Mouse (Mus musculus) midbrain, postnatal 0 days (tissue): ENCODE measurements at regions not wholly inside any gene's neighbourhood (a gene's known extent, or its start where the extent isn't known, plus 50 kb on each side); places are given as distances from the start of the nearest gene placed in this dataset.
A peak's percentile ranks its signal among the peaks of the same experiment; 100 is the strongest.

ENCODE experiments used
- ATAC-seq: fragments of 200-750 bp; cut with Nextera tagmentation; 2 replicates; pipeline ENCODE4 v1.8.0; 2017; ENCODE audit warnings: moderate number of reproducible peaks, mild to moderate bottlenecking, moderate TSS enrichment, moderate library complexity; ENCODE audit not compliant: low FRiP score
- DNase-seq: peaks from one replicate; pipeline ENCODE4 v3.0.0-alpha.2; 2015; ENCODE audit warnings: low spot score
- H3K27ac ChIP-seq: fragments of 300-500 bp; sonication (generic); 2 replicates; pipeline ENCODE4 v1.5.1; 2014; ENCODE audit warnings: low read depth, mild to moderate bottlenecking, low read length, mixed read lengths
- H3K27me3 ChIP-seq: fragments of 300-500 bp; sonication (generic); 2 replicates; pipeline ENCODE4 v1.6.1; 2014; ENCODE audit warnings: low read length, control low read depth, mixed read lengths; ENCODE audit not compliant: insufficient read depth
- H3K36me3 ChIP-seq: fragments of 300-500 bp; sonication (generic); 2 replicates; pipeline ENCODE4 v1.6.1; 2014; ENCODE audit warnings: low read length, control low read depth, mixed read lengths; ENCODE audit not compliant: insufficient read depth
- H3K4me1 ChIP-seq: fragments of 300-500 bp; sonication (generic); 2 replicates; pipeline ENCODE4 v1.6.1; 2014; ENCODE audit warnings: mild to moderate bottlenecking, control low read depth, antibody characterized with exemption, low read length, mixed read lengths; ENCODE audit not compliant: insufficient read depth
- H3K4me2 ChIP-seq: fragments of 300-500 bp; sonication (generic); 2 replicates; pipeline ENCODE4 v1.6.1; 2014; ENCODE audit warnings: low read depth, mild to moderate bottlenecking, low read length, mixed read lengths; ENCODE audit not compliant: poor library complexity, severe bottlenecking
- H3K4me3 ChIP-seq: fragments of 300-500 bp; sonication (generic); 2 replicates; pipeline ENCODE4 v1.5.1; 2014; ENCODE audit warnings: low read depth, mild to moderate bottlenecking, low read length, moderate library complexity
- H3K9ac ChIP-seq: fragments of 300-500 bp; sonication (generic); replicated peaks from 2 replicates; pipeline ENCODE4 v1.6.1; 2014; ENCODE audit warnings: mild to moderate bottlenecking, low read length, moderate library complexity, mixed read lengths; ENCODE audit not compliant: poor library complexity, severe bottlenecking
- H3K9me3 ChIP-seq: fragments of 300-500 bp; sonication (generic); 2 replicates; pipeline ENCODE4 v1.6.1; 2016; ENCODE audit warnings: low read length, control low read depth
- CTCF ChIP-seq: IDR thresholded peaks from 2 replicates; pipeline ENCODE4 v1.5.1; 2016; ENCODE audit warnings: antibody characterized with exemption, mild to moderate bottlenecking
- WGBS: fragments of 180-500 bp; shearing (Covaris S2); extraction: QIAGEN DNeasy Blood & Tissue Kit; methylation state at CpG from one replicate; pipeline ENCODE4 v1.1.7; 2014; 5-methylcytosine and 5-hydroxymethylcytosine counted together

GRCm38 (mm10) chrX:162278834-162279708 is 119.5 kb upstream of the Nhs start:
- no peak overlapping the region for H3K9ac ChIP-seq
- no peak for ATAC-seq
- WGBS: 52% methylated on average over 14 of the region's 14 CpGs
- no peak overlapping the region for H3K27ac ChIP-seq
- H3K4me3 ChIP-seq: no peak overlapping the region
- peak; percentile 71 for DNase-seq
- H3K36me3 ChIP-seq: no peaks in the 10 kb centered on the region
- no peaks in the 10 kb centered on the region for H3K27me3 ChIP-seq
- H3K4me2 ChIP-seq: no peak overlapping the region
- H3K4me1 ChIP-seq: no peaks in the 10 kb centered on the region
- H3K9me3 ChIP-seq: no peaks in the 10 kb centered on the region
- TF ChIP-seq CTCF: peak; percentile 82

DNA sequence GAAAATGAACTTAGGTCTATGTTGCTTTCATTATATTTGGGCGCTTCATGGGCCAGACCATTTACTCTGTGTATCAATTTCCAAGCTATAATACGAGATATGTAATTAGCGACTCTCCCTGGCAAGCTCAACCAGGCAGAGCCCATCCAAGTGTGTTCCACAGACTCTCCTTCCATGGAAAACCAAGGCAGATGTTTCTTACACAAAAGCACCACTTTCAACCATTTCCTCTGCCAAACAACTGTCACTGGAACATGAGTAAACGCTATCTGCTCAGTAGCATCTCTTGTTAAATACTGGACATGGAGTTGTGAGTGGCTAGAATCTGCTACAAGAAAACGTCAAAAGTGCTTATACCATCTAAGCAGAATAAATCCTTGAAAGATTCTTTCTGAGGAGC is 115.1 kb upstream of the Nhs start:
- Histone ChIP-seq H3K9ac (no peak overlapping the region), H3K27ac (no peak overlapping the region), H3K4me2 (no peak overlapping the region), H3K27me3 (no peaks in the 10 kb centered on the region), H3K36me3 (no peaks in the 10 kb centered on the region), H3K4me3 (no peak overlapping the region), H3K4me1 (no peaks in the 10 kb centered on the region), H3K9me3 (no peaks in the 10 kb centered on the region)
- ATAC-seq: no peak
- TF ChIP-seq CTCF: no peak
- 81% methylated on average over 5 of the region's 5 CpGs for WGBS
- DNase-seq: no peak

DNA sequence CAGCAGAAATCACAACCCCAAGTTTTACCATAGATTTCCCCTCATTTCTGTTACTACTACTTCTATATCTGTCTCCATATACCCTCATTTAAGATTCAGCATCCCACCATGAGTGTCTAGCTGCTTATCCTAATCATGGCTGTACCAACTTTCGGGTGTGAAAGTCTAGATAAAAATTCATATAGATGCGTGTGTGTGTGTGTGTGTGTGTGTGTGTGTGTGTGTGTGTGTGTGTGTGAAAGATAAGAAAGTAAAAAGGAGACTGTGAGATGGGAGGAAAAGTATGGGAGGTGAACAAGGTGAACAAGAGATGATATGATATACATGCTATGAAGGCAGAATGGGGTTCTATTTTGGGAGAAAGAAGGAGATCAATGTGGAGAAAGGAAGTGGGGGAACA is 111.7 kb upstream of the Nhs start:
- Histone ChIP-seq H3K27ac (no peak overlapping the region), H3K4me3 (no peak overlapping the region), H3K36me3 (no peaks in the 10 kb centered on the region), H3K4me2 (no peak overlapping the region), H3K4me1 (no peaks in the 10 kb centered on the region), H3K9ac (no peak overlapping the region), H3K9me3 (no peaks in the 10 kb centered on the region), H3K27me3 (no peaks in the 10 kb centered on the region)
- DNase-seq (no peak), ATAC-seq (no peak)
- 75% methylated on average over 2 of the region's 2 CpGs for WGBS
- TF ChIP-seq CTCF: no peak

- H3K9ac ChIP-seq: no peak overlapping the region
- H3K36me3 ChIP-seq: no peaks in the 10 kb centered on the region
- H3K4me3 ChIP-seq: no peak overlapping the region
- no peaks in the 10 kb centered on the region for H3K27me3 ChIP-seq
- no peak for DNase-seq
- no peak for TF ChIP-seq CTCF
- WGBS: 89% methylated on average over 1 of the region's 1 CpGs
- ATAC-seq: no peak
- no peaks in the 10 kb centered on the region for H3K9me3 ChIP-seq
- no peak overlapping the region for H3K27ac ChIP-seq
- H3K4me1 ChIP-seq: no peaks in the 10 kb centered on the region
- no peak overlapping the region for H3K4me2 ChIP-seq
These were observed 109.4 kb upstream of the Nhs start for GRCm38 (mm10) chrX:162268918-162269317.

DNA sequence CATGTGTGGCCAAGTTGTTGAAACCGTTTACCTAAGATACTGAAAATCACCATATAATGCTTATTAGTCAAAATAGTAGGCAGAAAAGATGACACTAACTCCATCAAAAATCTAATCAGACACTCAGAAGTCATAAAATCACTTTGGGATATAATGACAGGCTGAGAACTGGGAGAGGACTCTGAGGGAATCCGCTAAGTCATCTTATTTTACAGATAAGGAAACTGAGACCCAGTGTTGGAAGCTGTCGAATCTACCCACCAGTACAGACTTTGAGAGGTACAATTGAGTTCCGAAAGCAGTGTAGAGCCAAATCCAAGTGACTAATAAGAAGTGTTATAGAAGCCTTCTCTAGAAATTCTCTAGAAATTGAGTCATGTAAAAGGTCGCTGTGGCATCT is 108.6 kb upstream of the Nhs start:
- WGBS: 72% methylated on average over 5 of the region's 5 CpGs
- H3K36me3 ChIP-seq: no peaks in the 10 kb centered on the region
- H3K9ac ChIP-seq: no peak overlapping the region
- no peaks in the 10 kb centered on the region for H3K9me3 ChIP-seq
- no peaks in the 10 kb centered on the region for H3K27me3 ChIP-seq
- H3K4me1 ChIP-seq: no peaks in the 10 kb centered on the region
- DNase-seq (no peak), ATAC-seq (no peak)
- TF ChIP-seq CTCF: no peak
- no peak overlapping the region for H3K4me2 ChIP-seq
- H3K27ac ChIP-seq: no peak overlapping the region
- no peak overlapping the region for H3K4me3 ChIP-seq

DNA sequence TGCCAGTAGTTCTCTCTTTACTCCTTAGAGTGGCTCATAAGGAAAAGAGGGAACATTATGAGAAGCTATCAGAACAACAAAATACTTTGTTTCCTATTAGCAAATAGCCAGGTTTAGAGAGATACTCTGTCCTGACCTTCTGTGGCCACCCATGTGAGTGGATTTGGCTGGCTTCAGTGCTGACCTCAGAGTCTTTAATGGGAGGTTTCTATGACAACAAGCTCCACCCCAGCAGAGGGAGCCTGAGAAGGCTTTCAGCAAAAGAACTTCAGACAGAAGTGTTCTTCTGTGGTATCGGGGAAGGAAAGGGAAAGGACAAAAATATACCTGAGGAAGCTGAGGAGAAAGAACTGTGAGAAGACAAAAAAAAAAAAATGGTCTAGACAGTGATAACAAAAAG is 108.1 kb upstream of the Nhs start:
- 0 out of 2 replicates have a peak, but pooled peaks have one; percentile 4 for TF ChIP-seq CTCF
- WGBS: 44% methylated on average over 1 of the region's 1 CpGs
- no peak overlapping the region for H3K4me2 ChIP-seq
- no peaks in the 10 kb centered on the region for H3K9me3 ChIP-seq
- no peak overlapping the region for H3K9ac ChIP-seq
- H3K36me3 ChIP-seq: no peaks in the 10 kb centered on the region
- peak; percentile 51 for DNase-seq
- ATAC-seq: no peak
- no peaks in the 10 kb centered on the region for H3K4me1 ChIP-seq
- H3K27me3 ChIP-seq: no peaks in the 10 kb centered on the region
- H3K4me3 ChIP-seq: no peak overlapping the region
- no peak overlapping the region for H3K27ac ChIP-seq
